27 mouse cellular contexts compared by ENCODE assay signal in the genomic region with DNA sequence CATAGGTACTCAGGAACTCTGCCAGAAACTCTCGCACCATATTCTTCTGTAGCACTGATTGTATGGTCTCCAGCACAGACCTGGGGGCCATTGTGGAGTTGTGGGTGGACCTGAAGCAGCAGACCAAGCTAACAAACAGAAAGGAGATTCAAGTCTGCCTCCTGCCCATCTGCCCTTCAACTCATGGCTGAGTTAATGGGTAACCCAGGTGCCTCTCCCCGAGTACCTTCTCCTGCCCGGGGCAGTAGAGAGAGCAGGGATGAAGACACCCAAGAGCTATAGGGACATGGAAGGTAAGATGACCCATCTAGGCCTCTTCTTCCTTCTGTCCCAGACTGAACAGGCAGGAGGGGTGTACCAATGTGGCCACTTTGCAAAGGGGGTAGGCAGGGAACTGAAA. TPM values are rescaled to one million over a fixed set of nuclear protein-coding genes. Genes with fewer than 3 reads are reported as not detected.
A peak's percentile ranks its signal among the peaks of the same experiment; 100 is the strongest.
DNase-seq lines count a peak whose midpoint lies in the region; ATAC-seq and TF ChIP-seq lines count a peak whose summit lies in the region.
"Had no signal": no experiment of that assay in that cellular context is flagged by ENCODE, and none has a peak within 500 bp of the region (broad histone marks: within the 10 kb centered on the region; RNA-seq: fewer than 3 reads in every experiment).

No protein-coding gene starts in this region.

- H3K4me1 ChIP-seq in heart, adult 2 months (ENCODE audit: control insufficient read depth, insufficient read depth, low read length), result peaks cover 10% of the 10 kb centered on the region
- no peaks in the 10 kb centered on the region for H3K4me1 ChIP-seq in intestine, postnatal 0 days (replicated peaks; ENCODE audit: control insufficient read depth, insufficient read depth, low read length)
- H3K4me1 ChIP-seq in liver, postnatal 0 days (ENCODE audit: insufficient read depth), result peaks cover 5% of the 10 kb centered on the region

- intact Hi-C loops in heart, adult 2 months (cut with DNase I), result loop anchor here (10.0 kb wide), 1 partner anchor 200 kb away; no protein-coding TSS in a partner anchor
- intact Hi-C loops in heart, postnatal 10 days (cut with DNase I), result no loop called here

- peak overlapping the region; percentile 42 for H3K4me2 ChIP-seq in intestine, postnatal 0 days (replicated peaks; ENCODE audit: low read depth)
- H3K4me2 ChIP-seq in liver, postnatal 0 days (ENCODE audit: low read depth, low read length), result peak overlapping the region; percentile 47
- H3K4me2 ChIP-seq: heart, embryonic 15.5 days; lung, embryonic 14.5 days; midbrain, embryonic 11.5 days; neural tube, embryonic 12.5 days had no signal

- no peak for TF ChIP-seq POLR2A in heart, adult 2 months (IDR thresholded peaks at IDR 0.05; ENCODE audit: insufficient read depth, low read depth, low read length)

- 58% methylated on average over 3 of the region's 3 CpGs for WGBS in heart, adult 2 months
- WGBS in intestine, postnatal 0 days, result 42% methylated on average over 3 of the region's 3 CpGs
- 72% methylated on average over 3 of the region's 3 CpGs for WGBS in liver, postnatal 0 days (ENCODE audit: insufficient replicate concordance)

- no peak for TF ChIP-seq EP300 in heart, adult 2 months (IDR thresholded peaks at IDR 0.05; ENCODE audit: insufficient read depth, low read depth, low read length)
- no peak for TF ChIP-seq EP300 in liver, postnatal 0 days (IDR thresholded peaks at IDR 0.05; ENCODE audit: low read depth)

- TF ChIP-seq CTCF in heart, adult 2 months (IDR thresholded peaks at IDR 0.05), result no peak
- peak; percentile 32 for TF ChIP-seq CTCF in intestine, postnatal 0 days (IDR thresholded peaks at IDR 0.05; ENCODE audit: low read depth)
- no peak for TF ChIP-seq CTCF in liver, postnatal 0 days (IDR thresholded peaks at IDR 0.05; ENCODE audit: low read depth)

- peak; percentile 36; the same call in 1 of the 2 replicates for ATAC-seq in intestine, postnatal 0 days
- ATAC-seq in liver, postnatal 0 days, result peak; percentile 54
- ATAC-seq: forebrain, postnatal 0 days had no signal

- H3K9me3 ChIP-seq in intestine, postnatal 0 days (ENCODE audit: control insufficient read depth), result no peaks in the 10 kb centered on the region
- H3K9me3 ChIP-seq in liver, postnatal 0 days (ENCODE audit: low read length), result no peaks in the 10 kb centered on the region
- H3K9me3 ChIP-seq: heart, embryonic 15.5 days; hindbrain, embryonic 10.5 days; limb, embryonic 10.5 days; neural tube, embryonic 12.5 days had no signal

- H3K9ac ChIP-seq in heart, adult 2 months (ENCODE audit: low read depth, low read length), result peak overlapping the region; percentile 53
- H3K9ac ChIP-seq in intestine, postnatal 0 days (ENCODE audit: low read depth, low read length), result no peak overlapping the region
- 0 out of 2 replicates have a peak overlapping the region, but pooled peaks have one; percentile 16 for H3K9ac ChIP-seq in liver, postnatal 0 days (replicated peaks)
- H3K9ac ChIP-seq: forebrain, postnatal 0 days; heart, embryonic 15.5 days; lung, embryonic 14.5 days; neural tube, embryonic 12.5 days had no signal

- H3K4me3 ChIP-seq in heart, adult 2 months, result peak overlapping the region; percentile 31
- no peak overlapping the region for H3K4me3 ChIP-seq in intestine, postnatal 0 days (ENCODE audit: low read depth, low read length)
- no peak overlapping the region for H3K4me3 ChIP-seq in liver, postnatal 0 days (ENCODE audit: low read depth, low read length)
- H3K4me3 ChIP-seq: heart, embryonic 15.5 days; hindbrain, embryonic 10.5 days; limb, embryonic 10.5 days; neural tube, embryonic 12.5 days had no signal

- no peaks in the 10 kb centered on the region for H3K27me3 ChIP-seq in heart, adult 2 months (ENCODE audit: control insufficient read depth, insufficient read depth, low read length)
- H3K27me3 ChIP-seq in intestine, postnatal 0 days (replicated peaks; ENCODE audit: control insufficient read depth, insufficient read depth, low read length), result no peaks in the 10 kb centered on the region
- H3K27me3 ChIP-seq in liver, postnatal 0 days (ENCODE audit: insufficient read depth, low read length), result no peaks in the 10 kb centered on the region
- H3K27me3 ChIP-seq: heart, embryonic 15.5 days; neural tube, embryonic 12.5 days had no signal

- no peaks in the 10 kb centered on the region for H3K79me2 ChIP-seq in heart, adult 2 months (replicated peaks; ENCODE audit: control insufficient read depth, insufficient read depth, low read length)

- H3K36me3 ChIP-seq in heart, adult 2 months (ENCODE audit: control insufficient read depth, insufficient read depth, low read length), result peaks cover 3% of the 10 kb centered on the region; the same call in 1 of the 2 replicates
- no peaks in the 10 kb centered on the region for H3K36me3 ChIP-seq in intestine, postnatal 0 days (ENCODE audit: control insufficient read depth, insufficient read depth)
- H3K36me3 ChIP-seq in liver, postnatal 0 days (replicated peaks; ENCODE audit: insufficient read depth, low read length), result no peaks in the 10 kb centered on the region
- H3K36me3 ChIP-seq: heart, embryonic 15.5 days; hindbrain, embryonic 10.5 days; limb, embryonic 10.5 days; neural tube, embryonic 12.5 days had no signal

- peak overlapping the region; percentile 93 for H3K27ac ChIP-seq in heart, adult 2 months
- no peak overlapping the region for H3K27ac ChIP-seq in intestine, postnatal 0 days (ENCODE audit: low read depth, low read length)
- no peak overlapping the region for H3K27ac ChIP-seq in liver, postnatal 0 days (ENCODE audit: low read depth)
- H3K27ac ChIP-seq: heart, embryonic 15.5 days; hindbrain, embryonic 10.5 days; limb, embryonic 10.5 days; macrophage; neural tube, embryonic 12.5 days; stomach, postnatal 0 days had no signal

- no peak for DNase-seq in heart, adult 2 months
- DNase-seq in heart, postnatal 10 days, result no peak
- DNase-seq in kidney, postnatal 25 days, result peak; percentile 72 to 87
- DNase-seq in liver, postnatal 0 days, result no peak
- no peak for DNase-seq in layer of hippocampus, postnatal 14 days (ENCODE audit: low spot score in 2 of 2)
- DNase-seq in layer of hippocampus, adult 8-10 months (ENCODE audit: low spot score in 2 of 2), result no peak
- no peak for DNase-seq in retina, embryonic 14.5 days (ENCODE audit: low spot score)
- DNase-seq: cerebellum, adult 11 months; cerebellum, postnatal 25 days; forebrain, postnatal 0 days; gastrocnemius, postnatal 10 days; heart, adult 18-20 months; lung, embryonic 14.5 days; right cerebral cortex, postnatal 14 days; thymus, postnatal 25 days had no signal

RNA-seq across cellular contexts. Expression of a gene that starts 2.7 kb away (rescaled TPM):
- 10 to 100 TPM; 21.6 to 33.0 TPM for total RNA-seq in heart, adult 2 months (2021)
- 32.7 and 53.4 TPM in 2 replicates for polyA plus RNA-seq in heart, adult 2 months (2012; rRNA removed)
- total RNA-seq in heart, postnatal 10 days (2021), result 10 to 100 TPM; 35.0 to 36.4 TPM
- 9.9 and 14.1 TPM in 2 replicates for polyA plus RNA-seq in intestine, postnatal 0 days (2015; fragmentation: Nextera tagmentation; extraction: Ambion mirVana)
- 2.1 and 2.3 TPM in 2 replicates for polyA plus RNA-seq in liver, postnatal 0 days (2015; fragmentation: Nextera tagmentation; extraction: Ambion mirVana)
- total RNA-seq in layer of hippocampus, postnatal 14 days (2021), result not detected
- not detected for total RNA-seq in layer of hippocampus, adult 8-10 months (2022)
- total RNA-seq: CH12.LX; forebrain, postnatal 0 days; monocyte, adult 5-6 weeks had no signal
- polyA plus RNA-seq: embryonic facial prominence, embryonic 11.5 days; forebrain, postnatal 0 days; hindbrain, embryonic 10.5 days; lung, embryonic 14.5 days; macrophage; midbrain, embryonic 11.5 days; neural tube, embryonic 12.5 days had no signal

RNA-seq across cellular contexts. Expression of a gene that starts 52.7 kb away (rescaled TPM):
- total RNA-seq in heart, adult 2 months (2021), result not detected
- polyA plus RNA-seq in heart, adult 2 months (2012; rRNA removed), result 0.20 and 4.2 TPM in 2 replicates
- total RNA-seq in heart, postnatal 10 days (2021), result under 1 TPM in 1 of 2 experiments, not detected in 1; 0.53 TPM
- 4.1 and 7.4 TPM in 2 replicates for polyA plus RNA-seq in intestine, postnatal 0 days (2015; fragmentation: Nextera tagmentation; extraction: Ambion mirVana)
- 7.3 and 10.7 TPM in 2 replicates for polyA plus RNA-seq in liver, postnatal 0 days (2015; fragmentation: Nextera tagmentation; extraction: Ambion mirVana)
- under 1 TPM in 1 of 2 experiments, not detected in 1; 0.18 TPM for total RNA-seq in layer of hippocampus, postnatal 14 days (2021)
- total RNA-seq in layer of hippocampus, adult 8-10 months (2022), result not detected
- total RNA-seq: adrenal gland, adult 18-20 months; CH12.LX; forebrain, postnatal 0 days; gastrocnemius, postnatal 10 days had no signal
- polyA plus RNA-seq: macrophage had no signal

Comparison
In these comparisons a context has a peak if more than half of its experiments do, and no peak if none do; other contexts are left out.
1. DNase-seq: peak in kidney, postnatal 25 days (2 of 2); none in heart, adult 2 months (0 of 2), heart, postnatal 10 days (0 of 2), liver, postnatal 0 days (single experiment), layer of hippocampus, postnatal 14 days (0 of 2), layer of hippocampus, adult 8-10 months (0 of 2) and retina, embryonic 14.5 days (single experiment).
2. RNA of a gene that starts 2.7 kb away (total RNA-seq): 35.0 to 36.4 TPM in heart, postnatal 10 days and 21.6 to 33.0 TPM in heart, adult 2 months; not detected in layer of hippocampus, postnatal 14 days and not detected in layer of hippocampus, adult 8-10 months; every median in the first group is over 10 times any median in the second.